Mouse (Mus musculus): ENCODE results near the gene Lhcgr. TPM values are rescaled to one million over a fixed set of nuclear protein-coding genes. Genes with fewer than 3 reads are reported as not detected.

The Lhcgr gene
- polyA plus RNA-seq, 1 experiment: 0.20 TPM

- DNase-seq: no peak
- WGBS: 36% methylated on average over 3 of the region's 3 CpGs
- no peaks in the 10 kb centered on the region for H3K4me1 ChIP-seq (ENCODE audit: control insufficient read depth, insufficient read depth, low read length)
- TF ChIP-seq CTCF (IDR thresholded peaks at IDR 0.05; ENCODE audit: insufficient read depth, low read length) (no peak), POLR2A (IDR thresholded peaks at IDR 0.05; ENCODE audit: borderline replicate concordance, extremely low read depth, low read depth, low read length) (no peak)
- H3K4me3 ChIP-seq (replicated peaks; ENCODE audit: extremely low read depth, low read depth, low read length): no peak overlapping the region
Measured at GRCm38 (mm10) chr17:88779148-88779547, 12.6 kb downstream of the Lhcgr start.

DNA sequence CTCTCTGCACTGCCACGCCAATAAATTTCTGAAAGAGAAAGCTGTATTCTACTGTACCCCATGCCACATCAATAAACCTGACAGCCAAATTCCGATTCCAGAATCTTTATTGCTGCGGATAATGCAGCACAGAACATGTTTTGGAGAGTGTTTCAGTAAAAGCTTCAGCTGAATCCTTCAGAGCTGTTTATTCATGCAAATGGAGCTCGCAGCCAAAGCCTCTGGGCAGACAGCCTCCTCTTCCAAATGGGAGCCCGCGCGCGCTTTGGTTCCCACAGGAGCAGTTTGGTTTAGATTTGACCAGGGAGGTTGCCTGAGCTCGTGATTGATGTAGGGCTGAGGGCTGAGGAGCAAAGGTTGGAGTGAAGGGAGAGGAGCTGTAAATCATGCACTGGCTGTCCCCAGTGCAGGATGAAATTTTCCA is 17.7 kb downstream of the Lhcgr start:
- TF ChIP-seq POLR2A (IDR thresholded peaks at IDR 0.05; ENCODE audit: borderline replicate concordance, extremely low read depth, low read depth, low read length) (no peak), CTCF (IDR thresholded peaks at IDR 0.05; ENCODE audit: insufficient read depth, low read length) (no peak)
- no peak for DNase-seq
- no peak overlapping the region for H3K4me3 ChIP-seq (replicated peaks; ENCODE audit: extremely low read depth, low read depth, low read length)
- no peaks in the 10 kb centered on the region for H3K4me1 ChIP-seq (ENCODE audit: control insufficient read depth, insufficient read depth, low read length)
- 27% methylated on average over 9 of the region's 9 CpGs for WGBS

GRCm38 (mm10) chr17:88770081-88770480 is 21.7 kb downstream of the Lhcgr start:
- DNase-seq: no peak
- TF ChIP-seq CTCF (IDR thresholded peaks at IDR 0.05; ENCODE audit: insufficient read depth, low read length) (no peak), POLR2A (IDR thresholded peaks at IDR 0.05; ENCODE audit: borderline replicate concordance, extremely low read depth, low read depth, low read length) (no peak)
- no peaks in the 10 kb centered on the region for H3K4me1 ChIP-seq (ENCODE audit: control insufficient read depth, insufficient read depth, low read length)
- no peak overlapping the region for H3K4me3 ChIP-seq (replicated peaks; ENCODE audit: extremely low read depth, low read depth, low read length)
- 86% methylated on average over 7 of the region's 7 CpGs for WGBS

DNA sequence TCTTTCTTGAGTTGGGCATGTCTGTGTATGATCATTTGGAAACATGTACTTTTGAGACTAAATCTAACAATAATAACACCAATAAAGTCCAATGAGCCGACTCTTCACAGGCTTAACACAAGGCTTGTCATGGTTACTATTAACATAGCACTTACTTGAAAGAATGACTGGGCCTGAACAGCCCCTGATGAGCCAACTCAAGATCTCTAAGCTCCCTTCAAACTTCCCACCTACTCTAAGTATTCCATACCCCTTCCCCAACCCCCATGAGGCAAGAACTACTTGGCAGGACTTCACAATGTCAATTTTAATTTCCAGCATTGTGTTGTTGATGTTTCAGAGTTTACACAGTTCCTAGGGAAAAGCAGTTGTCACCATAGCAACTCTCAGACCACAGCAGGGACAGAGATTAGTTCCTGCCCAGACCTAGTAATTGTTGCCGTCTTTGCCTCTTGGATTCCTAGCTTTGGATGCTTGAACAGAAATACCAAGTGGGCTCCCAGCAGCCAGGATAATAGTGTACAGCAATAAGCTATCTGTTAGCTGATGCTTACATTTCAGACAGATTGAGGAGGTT is 22.4 kb downstream of the Lhcgr start:
- Histone ChIP-seq H3K4me1 (ENCODE audit: control insufficient read depth, insufficient read depth, low read length) (no peaks in the 10 kb centered on the region), H3K4me3 (replicated peaks; ENCODE audit: extremely low read depth, low read depth, low read length) (no peak overlapping the region)
- no peak for DNase-seq
- TF ChIP-seq POLR2A (IDR thresholded peaks at IDR 0.05; ENCODE audit: borderline replicate concordance, extremely low read depth, low read depth, low read length) (no peak), CTCF (IDR thresholded peaks at IDR 0.05; ENCODE audit: insufficient read depth, low read length) (no peak)
- 56% methylated on average over 2 of the region's 2 CpGs for WGBS

GRCm38 (mm10) chr17:88766857-88767256 is 24.9 kb downstream of the Lhcgr start:
- 83% methylated on average over 6 of the region's 6 CpGs for WGBS
- TF ChIP-seq POLR2A (IDR thresholded peaks at IDR 0.05; ENCODE audit: borderline replicate concordance, extremely low read depth, low read depth, low read length) (no peak), CTCF (IDR thresholded peaks at IDR 0.05; ENCODE audit: insufficient read depth, low read length) (no peak)

DNA sequence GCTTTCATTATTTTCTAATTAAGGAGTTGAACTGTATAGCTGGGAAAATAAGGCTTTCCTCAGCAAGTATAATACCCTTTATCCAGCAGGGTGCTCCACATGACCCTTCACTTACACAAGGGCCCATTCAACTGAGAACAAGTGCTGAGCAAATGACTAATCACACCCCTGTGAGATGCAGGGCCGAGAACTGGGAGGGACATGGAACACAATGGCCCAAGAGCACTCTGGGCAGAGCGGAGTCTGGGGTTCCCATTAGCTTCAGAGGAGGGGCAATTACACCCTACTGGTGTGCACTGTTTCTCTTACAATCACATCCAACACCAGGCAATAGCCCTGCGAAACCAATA is 27.7 kb downstream of the Lhcgr start:
- Histone ChIP-seq H3K4me3 (replicated peaks; ENCODE audit: extremely low read depth, low read depth, low read length) (no peak overlapping the region), H3K4me1 (ENCODE audit: control insufficient read depth, insufficient read depth, low read length) (no peaks in the 10 kb centered on the region)
- WGBS: 74% methylated on average over 3 of the region's 3 CpGs
- no peak for TF ChIP-seq POLR2A (IDR thresholded peaks at IDR 0.05; ENCODE audit: borderline replicate concordance, extremely low read depth, low read depth, low read length)
- no peak for TF ChIP-seq CTCF (IDR thresholded peaks at IDR 0.05; ENCODE audit: insufficient read depth, low read length)
- no peak for DNase-seq

More at GRCm38 (mm10) chr17:88766857-88767256, 24.9 kb downstream of the Lhcgr start:
- DNase-seq: no peak
- Histone ChIP-seq H3K4me1 (ENCODE audit: control insufficient read depth, insufficient read depth, low read length) (no peaks in the 10 kb centered on the region), H3K4me3 (replicated peaks; ENCODE audit: extremely low read depth, low read depth, low read length) (no peak overlapping the region)

DNA sequence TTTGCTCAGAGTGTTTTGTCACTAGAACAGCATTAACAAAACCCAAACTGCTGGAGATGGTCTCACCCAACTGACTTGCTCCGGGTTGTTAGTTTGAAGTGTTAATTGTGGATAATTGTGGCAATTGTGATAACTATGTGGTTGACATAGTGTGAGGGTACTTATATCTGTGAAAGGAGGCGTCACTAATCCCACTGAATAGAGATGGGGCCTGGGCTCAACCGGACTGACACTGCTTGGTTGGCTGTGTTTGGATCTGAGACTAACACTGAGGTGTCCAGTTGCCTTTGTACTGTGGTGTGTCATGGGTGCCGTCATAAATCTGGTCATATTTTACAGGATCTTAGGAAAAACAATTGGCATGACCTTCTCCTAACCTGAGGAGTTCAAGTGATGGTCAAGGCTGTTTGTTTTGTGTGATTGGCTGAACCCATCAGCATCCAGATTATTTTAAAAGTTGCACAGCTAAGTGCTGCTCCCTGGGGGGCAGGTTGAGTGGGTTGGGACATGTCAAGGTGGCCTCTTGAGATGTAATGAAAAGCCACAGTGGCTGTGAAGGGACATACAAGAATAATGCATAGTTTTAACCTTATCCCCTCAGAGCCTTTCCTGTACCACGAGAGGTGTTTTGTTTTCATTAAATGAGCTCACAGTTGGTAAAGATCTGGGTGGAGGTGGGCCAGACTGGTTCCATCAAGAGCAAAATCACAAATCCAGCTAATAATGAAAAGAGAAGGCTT is 28.2 kb downstream of the Lhcgr start:
- TF ChIP-seq CTCF (IDR thresholded peaks at IDR 0.05; ENCODE audit: insufficient read depth, low read length) (no peak), POLR2A (IDR thresholded peaks at IDR 0.05; ENCODE audit: borderline replicate concordance, extremely low read depth, low read depth, low read length) (no peak)
- no peak for DNase-seq
- WGBS: 56% methylated on average over 5 of the region's 5 CpGs
- Histone ChIP-seq H3K4me1 (ENCODE audit: control insufficient read depth, insufficient read depth, low read length) (no peaks in the 10 kb centered on the region), H3K4me3 (replicated peaks; ENCODE audit: extremely low read depth, low read depth, low read length) (no peak overlapping the region)

- Histone ChIP-seq H3K4me1 (ENCODE audit: control insufficient read depth, insufficient read depth, low read length) (no peaks in the 10 kb centered on the region), H3K4me3 (replicated peaks; ENCODE audit: extremely low read depth, low read depth, low read length) (no peak overlapping the region)
- DNase-seq: no peak
- WGBS: 15% methylated on average over 9 of the region's 9 CpGs
- TF ChIP-seq POLR2A (IDR thresholded peaks at IDR 0.05; ENCODE audit: borderline replicate concordance, extremely low read depth, low read depth, low read length) (no peak), CTCF (IDR thresholded peaks at IDR 0.05; ENCODE audit: insufficient read depth, low read length) (no peak)
Measured at GRCm38 (mm10) chr17:88758003-88758437, 33.8 kb downstream of the Lhcgr start.

DNA sequence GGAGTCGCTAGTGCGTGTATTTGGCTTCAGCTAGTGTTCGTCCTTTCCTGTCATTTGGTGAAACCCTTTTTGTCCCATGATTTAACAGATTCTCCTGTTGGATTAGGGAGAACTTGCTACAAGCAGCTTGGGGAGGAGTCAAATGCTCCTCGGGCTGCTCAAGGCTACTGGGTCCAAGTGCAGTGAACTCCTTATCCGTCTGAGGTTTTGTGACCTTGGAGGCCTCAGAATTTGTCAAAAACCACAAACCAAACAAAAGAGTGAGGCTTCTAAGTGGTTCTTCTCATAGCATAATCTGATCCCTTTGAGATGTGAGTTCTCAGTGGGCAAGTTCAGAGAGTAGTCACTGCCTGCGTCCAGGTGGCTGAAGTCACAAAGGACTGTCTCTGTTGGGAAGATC is 36.0 kb downstream of the Lhcgr start:
- TF ChIP-seq CTCF (IDR thresholded peaks at IDR 0.05; ENCODE audit: insufficient read depth, low read length) (no peak), POLR2A (IDR thresholded peaks at IDR 0.05; ENCODE audit: borderline replicate concordance, extremely low read depth, low read depth, low read length) (no peak)
- no peak overlapping the region for H3K4me3 ChIP-seq (replicated peaks; ENCODE audit: extremely low read depth, low read depth, low read length)
- 59% methylated on average over 6 of the region's 6 CpGs for WGBS
- no peaks in the 10 kb centered on the region for H3K4me1 ChIP-seq (ENCODE audit: control insufficient read depth, insufficient read depth, low read length)
- no peak for DNase-seq

GRCm38 (mm10) chr17:88753472-88753857 is 38.3 kb downstream of the Lhcgr start:
- TF ChIP-seq POLR2A (IDR thresholded peaks at IDR 0.05; ENCODE audit: borderline replicate concordance, extremely low read depth, low read depth, low read length) (no peak), CTCF (IDR thresholded peaks at IDR 0.05; ENCODE audit: insufficient read depth, low read length) (no peak)
- DNase-seq: no peak
- Histone ChIP-seq H3K4me1 (ENCODE audit: control insufficient read depth, insufficient read depth, low read length) (0 out of 2 replicates have a peak, but pooled peaks cover 2% of the 10 kb centered on the region), H3K4me3 (replicated peaks; ENCODE audit: extremely low read depth, low read depth, low read length) (no peak overlapping the region)
- WGBS: 49% methylated on average over 12 of the region's 12 CpGs
